Mouse (Mus musculus) E14TG2a.4 (cell line): ENCODE measurements around the gene Pde2a.

ENCODE experiments used
- CTCF ChIP-seq: conservative IDR thresholded peaks from 2 replicates; pipeline ENCODE4 v1.5.1; 2014; ENCODE audit warnings: low read length
- NANOG ChIP-seq: IDR thresholded peaks from 2 replicates; pipeline ENCODE4 v1.6.1; 2014; ENCODE audit warnings: borderline replicate concordance, low read length, mixed read lengths
- POU5F1 ChIP-seq: IDR thresholded peaks from 2 replicates; pipeline ENCODE4 v1.6.1; 2014; ENCODE audit warnings: low read length, borderline replicate concordance

GRCm38 (mm10) chr7:101401510-101401909, 20.0 kb upstream of the Pde2a start:
- TF ChIP-seq CTCF (no peak), POU5F1 (no peak), NANOG (no peak)
